In genomic region chr12:38931769-38932168, GRCm38 (mm10) we compare ENCODE assay signal across 22 mouse cellular contexts.
DNase-seq lines count a peak whose midpoint lies in the region; ATAC-seq lines count a peak whose summit lies in the region.
"Had no signal": no experiment of that assay in that cellular context is flagged by ENCODE, and none has a peak within 500 bp of the region (broad histone marks: within the 10 kb centered on the region; RNA-seq: fewer than 3 reads in every experiment).

No protein-coding gene starts in this region.

- peaks cover 20% of the 10 kb centered on the region for H3K4me1 ChIP-seq in forebrain, embryonic 10.5 days
- H3K4me1 ChIP-seq: hindbrain, embryonic 15.5 days; limb, embryonic 15.5 days; liver, embryonic 15.5 days had no signal

- peak; percentile 65 for ATAC-seq in megakaryocyte, adult 5-6 weeks (ENCODE audit: poor library complexity, severe bottlenecking)
- ATAC-seq: forebrain, embryonic 13.5 days; intestine, embryonic 16.5 days; midbrain, embryonic 16.5 days had no signal

- 87% methylated on average over 2 of the region's 2 CpGs for WGBS in forebrain, embryonic 10.5 days

- peak; percentile 17 to 33 for DNase-seq in frontal cortex, postnatal 36 days (ENCODE audit: low spot score in 2 of 2)
- DNase-seq in frontal cortex, postnatal 10 days (ENCODE audit: low spot score in 2 of 2): no peak
- peak; percentile 29 for DNase-seq in left cerebral cortex, adult 11 months (ENCODE audit: low spot score)
- no peak for DNase-seq in left cerebral cortex, adult 8-10 months (ENCODE audit: low spot score in 2 of 2)
- peak; percentile 50 for DNase-seq in 416B (ENCODE audit: low read depth)
- no peak for DNase-seq in forebrain, embryonic 10.5 days (ENCODE audit: extremely low spot score, low spot score)
- DNase-seq: adrenal gland, adult 2 months; cerebellum, adult 9-10 months; gastrocnemius, postnatal 36 days; heart, postnatal 4 days; thymus, postnatal 14 days had no signal

- no peaks in the 10 kb centered on the region for H3K9me3 ChIP-seq in forebrain, embryonic 10.5 days
- H3K9me3 ChIP-seq: forebrain, embryonic 13.5 days; heart, embryonic 13.5 days; hindbrain, embryonic 15.5 days; limb, embryonic 15.5 days; liver, embryonic 15.5 days; megakaryocyte, embryonic 14.5 days; neural tube, embryonic 15.5 days had no signal

- H3K4me3 ChIP-seq in forebrain, embryonic 10.5 days: no peak overlapping the region
- H3K4me3 ChIP-seq: forebrain, embryonic 13.5 days; heart, embryonic 13.5 days; hindbrain, embryonic 15.5 days; limb, embryonic 15.5 days; liver, embryonic 15.5 days; megakaryocyte, embryonic 14.5 days; neural tube, embryonic 15.5 days had no signal

- H3K27ac ChIP-seq in forebrain, embryonic 10.5 days: no peak overlapping the region
- H3K27ac ChIP-seq: forebrain, embryonic 13.5 days; heart, embryonic 13.5 days; hindbrain, embryonic 15.5 days; limb, embryonic 15.5 days; liver, embryonic 15.5 days; neural tube, embryonic 15.5 days; stomach, postnatal 0 days had no signal

- H3K36me3 ChIP-seq in forebrain, embryonic 10.5 days (replicated peaks): no peaks in the 10 kb centered on the region
- H3K36me3 ChIP-seq: heart, embryonic 13.5 days; hindbrain, embryonic 15.5 days; limb, embryonic 15.5 days; liver, embryonic 15.5 days; neural tube, embryonic 15.5 days had no signal

- H3K27me3 ChIP-seq in forebrain, embryonic 10.5 days (ENCODE audit: poor library complexity, severe bottlenecking): no peaks in the 10 kb centered on the region
- H3K27me3 ChIP-seq: forebrain, embryonic 13.5 days; heart, embryonic 13.5 days; hindbrain, embryonic 15.5 days; limb, embryonic 15.5 days; liver, embryonic 15.5 days; megakaryocyte, embryonic 14.5 days; neural tube, embryonic 15.5 days had no signal

Comparison
In these comparisons a context has a peak if more than half of its experiments do, and no peak if none do; other contexts are left out.
1. DNase-seq: peak in frontal cortex, postnatal 36 days (2 of 2), left cerebral cortex, adult 11 months (single experiment) and 416B (single experiment); none in frontal cortex, postnatal 10 days (0 of 2), left cerebral cortex, adult 8-10 months (0 of 2) and forebrain, embryonic 10.5 days (single experiment).